In the genomic region with DNA sequence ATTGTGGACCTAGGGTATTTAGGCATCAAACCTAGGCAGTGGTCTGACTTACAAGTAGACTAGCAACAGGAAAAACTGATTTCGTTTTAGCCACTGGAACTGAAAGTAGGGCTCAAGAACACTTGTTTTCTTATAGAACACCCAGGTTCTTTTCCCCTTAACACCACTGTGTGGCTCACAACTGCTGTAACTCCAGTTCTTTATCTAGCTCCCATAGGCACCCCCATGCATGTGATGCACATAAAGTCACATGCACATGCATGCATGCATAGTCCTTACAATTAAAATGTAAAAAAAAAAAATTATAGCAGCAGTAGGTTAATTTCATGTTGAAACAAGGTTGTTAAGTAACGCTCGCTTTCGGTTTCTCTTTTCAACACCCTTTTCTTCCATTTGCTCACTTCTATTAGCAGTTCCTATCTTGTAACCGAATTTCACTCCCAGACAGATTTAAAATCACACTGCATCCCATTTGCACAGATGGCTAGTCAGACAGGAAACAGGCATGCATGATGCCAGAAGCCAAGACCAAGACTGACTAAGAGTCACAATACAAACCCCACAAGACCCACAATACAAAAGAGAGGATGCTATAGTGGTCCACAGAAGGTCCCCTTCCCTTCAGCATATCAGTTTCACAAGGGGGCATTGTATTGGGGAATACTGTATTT, we compare ENCODE assay signal across 22 mouse cellular contexts.
A peak's percentile ranks its signal among the peaks of the same experiment; 100 is the strongest.
DNase-seq lines count a peak whose midpoint lies in the region; ATAC-seq and TF ChIP-seq lines count a peak whose summit lies in the region.
"Had no signal": no experiment of that assay in that cellular context is flagged by ENCODE, and none has a peak within 500 bp of the region (broad histone marks: within the 10 kb centered on the region; RNA-seq: fewer than 3 reads in every experiment).

No protein-coding gene starts in this region.

- H3K9ac ChIP-seq in forebrain, embryonic 13.5 days = no peak overlapping the region
- H3K9ac ChIP-seq in forebrain, embryonic 12.5 days = no peak overlapping the region
- no peak overlapping the region for H3K9ac ChIP-seq in hindbrain, postnatal 0 days (replicated peaks; ENCODE audit: low read length)
- H3K9ac ChIP-seq: embryonic facial prominence, embryonic 15.5 days; heart, embryonic 15.5 days; hindbrain, embryonic 13.5 days; intestine, embryonic 15.5 days had no signal

- H3K9me3 ChIP-seq in forebrain, embryonic 13.5 days (replicated peaks) = no peaks in the 10 kb centered on the region
- H3K9me3 ChIP-seq in forebrain, embryonic 12.5 days = no peaks in the 10 kb centered on the region
- no peaks in the 10 kb centered on the region for H3K9me3 ChIP-seq in hindbrain, postnatal 0 days (ENCODE audit: low read length)
- H3K9me3 ChIP-seq: embryonic facial prominence, embryonic 15.5 days; heart, embryonic 15.5 days; hindbrain, embryonic 13.5 days; intestine, embryonic 15.5 days had no signal

- H3K27me3 ChIP-seq in forebrain, embryonic 13.5 days = no peaks in the 10 kb centered on the region
- no peaks in the 10 kb centered on the region for H3K27me3 ChIP-seq in forebrain, embryonic 12.5 days
- no peaks in the 10 kb centered on the region for H3K27me3 ChIP-seq in hindbrain, postnatal 0 days (ENCODE audit: insufficient read depth, low read length)
- H3K27me3 ChIP-seq: embryonic facial prominence, embryonic 15.5 days; heart, embryonic 15.5 days; hindbrain, embryonic 13.5 days; intestine, embryonic 15.5 days had no signal

- peak overlapping the region; percentile 59 for H3K27ac ChIP-seq in forebrain, embryonic 13.5 days
- no peak overlapping the region for H3K27ac ChIP-seq in forebrain, embryonic 12.5 days
- no peak overlapping the region for H3K27ac ChIP-seq in hindbrain, postnatal 0 days
- H3K27ac ChIP-seq: embryonic facial prominence, embryonic 15.5 days; heart, adult 2 months; heart, embryonic 15.5 days; hindbrain, embryonic 13.5 days; intestine, embryonic 15.5 days had no signal

- 77% methylated on average over 5 of the region's 5 CpGs for WGBS in forebrain, embryonic 13.5 days
- 91% methylated on average over 5 of the region's 5 CpGs for WGBS in forebrain, embryonic 12.5 days
- WGBS in hindbrain, postnatal 0 days = 82% methylated on average over 5 of the region's 5 CpGs

- no peak overlapping the region for H3K4me3 ChIP-seq in forebrain, embryonic 13.5 days
- no peak overlapping the region for H3K4me3 ChIP-seq in forebrain, embryonic 12.5 days (replicated peaks)
- no peak overlapping the region for H3K4me3 ChIP-seq in hindbrain, postnatal 0 days (ENCODE audit: low read length)
- H3K4me3 ChIP-seq: embryonic facial prominence, embryonic 15.5 days; erythroblast, embryonic 14.5 days; heart, adult 2 months; heart, embryonic 15.5 days; hindbrain, embryonic 13.5 days; intestine, embryonic 15.5 days had no signal

- no peaks in the 10 kb centered on the region for H3K4me1 ChIP-seq in forebrain, embryonic 13.5 days
- H3K4me1 ChIP-seq in forebrain, embryonic 12.5 days = no peaks in the 10 kb centered on the region
- no peaks in the 10 kb centered on the region for H3K4me1 ChIP-seq in hindbrain, postnatal 0 days (ENCODE audit: insufficient read depth, low read length)
- H3K4me1 ChIP-seq: embryonic facial prominence, embryonic 15.5 days; heart, embryonic 15.5 days; hindbrain, embryonic 13.5 days; intestine, embryonic 15.5 days had no signal

- no peak for TF ChIP-seq POLR2A in brain, embryonic 14.5 days (IDR thresholded peaks at IDR 0.05; ENCODE audit: borderline replicate concordance, extremely low read depth, insufficient read depth, insufficient read length, poor library complexity, severe bottlenecking)

- H3K36me3 ChIP-seq in forebrain, embryonic 13.5 days (ENCODE audit: poor library complexity, severe bottlenecking) = no peaks in the 10 kb centered on the region
- no peaks in the 10 kb centered on the region for H3K36me3 ChIP-seq in forebrain, embryonic 12.5 days (replicated peaks)
- H3K36me3 ChIP-seq in hindbrain, postnatal 0 days (ENCODE audit: insufficient read depth, low read length) = no peaks in the 10 kb centered on the region
- H3K36me3 ChIP-seq: embryonic facial prominence, embryonic 15.5 days; heart, embryonic 15.5 days; hindbrain, embryonic 13.5 days; intestine, embryonic 15.5 days had no signal

- peak; percentile 2 for DNase-seq in layer of hippocampus, adult 9-11 months
- no peak for DNase-seq in layer of hippocampus, postnatal 10 days (ENCODE audit: low spot score in 2 of 2)
- peak; percentile 83 for DNase-seq in brain, embryonic 14.5 days (ENCODE audit: low read depth)
- no peak for DNase-seq in thymus, postnatal 25 days
- no peak for DNase-seq in hindbrain, postnatal 0 days (ENCODE audit: low spot score)
- DNase-seq: adrenal gland, postnatal 25 days; cerebellum, adult 11 months; cerebellum, adult 8-10 months; cerebellum, postnatal 14 days; embryo, embryonic 11 days; gastrocnemius, postnatal 10 days; heart, adult 2 months; heart, postnatal 14 days had no signal

- TF ChIP-seq CTCF in brain, embryonic 14.5 days (IDR thresholded peaks at IDR 0.05; ENCODE audit: borderline replicate concordance, extremely low read depth, insufficient read depth, insufficient read length) = no peak
- no peak for TF ChIP-seq CTCF in hindbrain, postnatal 0 days (IDR thresholded peaks at IDR 0.05; ENCODE audit: low read depth)

- no peak overlapping the region for H3K4me2 ChIP-seq in forebrain, embryonic 13.5 days
- no peak overlapping the region for H3K4me2 ChIP-seq in forebrain, embryonic 12.5 days
- H3K4me2 ChIP-seq in hindbrain, postnatal 0 days (ENCODE audit: low read depth, low read length) = no peak overlapping the region
- H3K4me2 ChIP-seq: embryonic facial prominence, embryonic 15.5 days; heart, embryonic 11.5 days; heart, embryonic 15.5 days; hindbrain, embryonic 13.5 days; intestine, embryonic 15.5 days had no signal

- ATAC-seq in forebrain, embryonic 13.5 days = peak; percentile 82
- no peak for ATAC-seq in forebrain, embryonic 12.5 days (ENCODE audit: low FRiP score)
- ATAC-seq in megakaryocyte progenitor cell, adult 5-6 weeks (replicated peaks; ENCODE audit: poor library complexity) = peak; percentile 44; the same call in 1 of the 2 replicates
- ATAC-seq in hindbrain, postnatal 0 days = no peak
- ATAC-seq: intestine, embryonic 15.5 days had no signal

Comparison
In these comparisons a context has a peak if more than half of its experiments do, and no peak if none do; other contexts are left out.
1. ATAC-seq: peak in forebrain, embryonic 13.5 days (single experiment) and megakaryocyte progenitor cell, adult 5-6 weeks (single experiment); none in forebrain, embryonic 12.5 days (single experiment) and hindbrain, postnatal 0 days (single experiment).
2. DNase-seq: peak in layer of hippocampus, adult 9-11 months (single experiment) and brain, embryonic 14.5 days (single experiment); none in layer of hippocampus, postnatal 10 days (0 of 2), thymus, postnatal 25 days (single experiment) and hindbrain, postnatal 0 days (single experiment).